Mouse (Mus musculus) embryonic facial prominence, embryonic 14.5 days (tissue): ENCODE measurements around the gene Fam192a. TPM values are rescaled to one million over a fixed set of nuclear protein-coding genes. Genes with fewer than 3 reads are reported as not detected.

ENCODE experiments used
- ATAC-seq: fragments of 200-750 bp; cut with Nextera tagmentation; 2 replicates; pipeline ENCODE4 v1.8.0; 2017; ENCODE audit warnings: low read depth, moderate number of reproducible peaks, moderate TSS enrichment
- DNase-seq: peaks from one replicate; pipeline ENCODE4 v3.0.0-alpha.2; 2015; ENCODE audit warnings: low spot score
- H3K27ac ChIP-seq: fragments of 300-500 bp; sonication (generic); replicated peaks from 2 replicates; pipeline ENCODE4 v1.5.1; 2014; ENCODE audit warnings: low read depth, mild to moderate bottlenecking, low read length, moderate library complexity
- H3K27me3 ChIP-seq: fragments of 300-500 bp; sonication (generic); replicated peaks from 2 replicates; pipeline ENCODE4 v1.6.1; 2014; ENCODE audit warnings: low read length; ENCODE audit not compliant: control insufficient read depth, insufficient read depth
- H3K36me3 ChIP-seq: fragments of 300-500 bp; sonication (generic); 2 replicates; pipeline ENCODE4 v1.6.1; 2014; ENCODE audit warnings: low read length, mixed read lengths; ENCODE audit not compliant: control insufficient read depth, insufficient read depth
- H3K4me1 ChIP-seq: fragments of 300-500 bp; sonication (generic); 2 replicates; pipeline ENCODE4 v1.6.1; 2014; ENCODE audit warnings: antibody characterized with exemption, low read length; ENCODE audit not compliant: control insufficient read depth, insufficient read depth
- H3K4me2 ChIP-seq: fragments of 300-500 bp; sonication (generic); 2 replicates; pipeline ENCODE4 v1.6.1; 2014; ENCODE audit warnings: low read depth, mild to moderate bottlenecking, low read length, moderate library complexity, mixed read lengths
- H3K4me3 ChIP-seq: fragments of 300-500 bp; sonication (generic); 2 replicates; pipeline ENCODE4 v1.5.1; 2014; ENCODE audit warnings: low read depth, mild to moderate bottlenecking, low read length
- H3K9ac ChIP-seq: fragments of 300-500 bp; sonication (generic); 2 replicates; pipeline ENCODE4 v1.6.1; 2014; ENCODE audit warnings: low read depth, mild to moderate bottlenecking, low read length, moderate library complexity, mixed read lengths
- H3K9me3 ChIP-seq: fragments of 300-500 bp; sonication (generic); 2 replicates; pipeline ENCODE4 v1.6.1; 2016; ENCODE audit warnings: low read length; ENCODE audit not compliant: control insufficient read depth
- WGBS: fragments of 180-500 bp; shearing (Covaris S2); extraction: QIAGEN DNeasy Blood & Tissue Kit; methylation state at CpG from one replicate; pipeline ENCODE4 v1.1.7; 2014; 5-methylcytosine and 5-hydroxymethylcytosine counted together
- polyA plus RNA-seq: library from polyadenylated mRNA; unstranded; fragments of >200 nt; fragmentation: Nextera tagmentation; extraction: Ambion mirVana; gene quantifications from 2 replicates; pipeline ENCODE4 v1.2.1, GENCODE M21; 2014

Fam192a gene
- polyA plus RNA-seq, 1 experiment from 2014 or later, result 48.7 TPM

DNA sequence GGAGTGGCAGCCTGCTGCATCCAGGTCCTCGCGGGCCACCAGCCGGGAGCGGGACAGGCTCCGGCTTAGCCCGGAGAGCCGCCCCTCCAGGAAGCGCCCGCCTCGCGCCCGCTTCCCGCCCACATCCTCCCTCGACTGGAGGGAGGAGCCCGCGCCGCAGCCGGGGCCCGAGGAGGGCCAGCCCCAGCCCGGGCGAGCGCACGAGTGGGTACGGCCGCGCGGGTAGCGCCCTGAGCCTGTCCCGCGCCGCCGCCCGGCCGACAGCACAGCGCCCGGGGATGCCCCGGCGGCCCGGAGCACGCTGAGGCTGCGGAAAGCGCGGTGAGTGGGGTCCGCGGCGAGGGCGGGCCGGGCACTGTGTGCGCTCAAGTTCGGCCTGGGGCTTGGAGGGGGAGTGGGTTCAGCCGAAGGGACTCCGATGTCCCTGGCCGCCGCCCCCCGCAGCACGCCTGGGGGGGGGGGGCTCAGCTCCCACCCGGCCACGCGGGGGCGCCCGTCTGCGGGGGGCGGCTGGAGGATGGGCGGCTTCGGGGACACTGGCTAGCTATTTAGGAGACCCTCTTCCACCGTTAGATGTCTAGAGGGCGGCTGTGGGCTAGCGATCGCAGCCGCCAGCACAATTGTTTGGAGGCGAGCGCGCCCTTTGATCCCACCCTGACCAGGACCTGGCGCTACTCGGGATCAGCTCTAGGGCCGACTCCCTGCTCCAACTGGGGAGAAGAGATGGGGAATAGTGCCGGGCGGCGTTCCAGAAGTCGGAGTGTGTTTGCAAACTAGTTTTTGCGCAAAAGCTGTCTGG lies 68.7 kb downstream of the Fam192a start, which contains the start of gene Cpne2:
Cpne2 (plus strand) TSS at position 118 of the 799 bp plus-strand sequence.
- Histone ChIP-seq H3K9me3 (no peaks in the 10 kb centered on the region), H3K27ac (no peak within 1 kb of the TSS; the same call in 1 of the 2 replicates), H3K36me3 (no peaks in the 10 kb centered on the region), H3K4me1 (0 out of 2 replicates have a peak, but pooled peaks cover 3% of the 10 kb centered on the region), H3K4me3 (peak within 1 kb of the TSS; percentile 70), H3K27me3 (peaks cover 36% of the 10 kb centered on the region), H3K9ac (peak within 1 kb of the TSS; percentile 73), H3K4me2 (peak within 1 kb of the TSS; percentile 97)
- peak; percentile 86 for ATAC-seq
- WGBS, result under 1% methylated on average over 29 of the region's 81 CpGs
- peak; percentile 84 for DNase-seq

GRCm38 (mm10) chr8:94532525-94532872 lies 69.3 kb downstream of the Fam192a start:
- H3K27ac ChIP-seq, result no peak overlapping the region
- WGBS, result 0% methylated on average over 19 of the region's 34 CpGs
- H3K4me3 ChIP-seq, result peak overlapping the region; percentile 70
- peak overlapping the region; percentile 97 for H3K4me2 ChIP-seq
- no peaks in the 10 kb centered on the region for H3K36me3 ChIP-seq
- no peaks in the 10 kb centered on the region for H3K9me3 ChIP-seq
- ATAC-seq, result 0 out of 2 replicates have a peak, but pooled peaks have one; percentile 9
- H3K27me3 ChIP-seq, result peaks cover 36% of the 10 kb centered on the region
- H3K4me1 ChIP-seq, result 0 out of 2 replicates have a peak, but pooled peaks cover 3% of the 10 kb centered on the region
- no peak for DNase-seq
- peak overlapping the region; percentile 73 for H3K9ac ChIP-seq

- H3K4me2 ChIP-seq, result peak overlapping the region; percentile 97
- 0 out of 2 replicates have a peak, but pooled peaks cover 3% of the 10 kb centered on the region for H3K4me1 ChIP-seq
- ATAC-seq (peak; percentile 27; the same call in 1 of the 2 replicates), DNase-seq (peak; percentile 46)
- H3K27me3 ChIP-seq, result peaks cover 36% of the 10 kb centered on the region
- H3K27ac ChIP-seq, result no peak overlapping the region; the same call in 1 of the 2 replicates
- whole genome bisulfite sequencing, result 5% methylated on average over 8 of the region's 8 CpGs
- H3K4me3 ChIP-seq, result peak overlapping the region; percentile 70
- no peaks in the 10 kb centered on the region for H3K9me3 ChIP-seq
- H3K9ac ChIP-seq, result peak overlapping the region; percentile 30; the same call in 1 of the 2 replicates
- no peaks in the 10 kb centered on the region for H3K36me3 ChIP-seq
These were observed 69.8 kb downstream of the Fam192a start for GRCm38 (mm10) chr8:94532000-94532399.

DNA sequence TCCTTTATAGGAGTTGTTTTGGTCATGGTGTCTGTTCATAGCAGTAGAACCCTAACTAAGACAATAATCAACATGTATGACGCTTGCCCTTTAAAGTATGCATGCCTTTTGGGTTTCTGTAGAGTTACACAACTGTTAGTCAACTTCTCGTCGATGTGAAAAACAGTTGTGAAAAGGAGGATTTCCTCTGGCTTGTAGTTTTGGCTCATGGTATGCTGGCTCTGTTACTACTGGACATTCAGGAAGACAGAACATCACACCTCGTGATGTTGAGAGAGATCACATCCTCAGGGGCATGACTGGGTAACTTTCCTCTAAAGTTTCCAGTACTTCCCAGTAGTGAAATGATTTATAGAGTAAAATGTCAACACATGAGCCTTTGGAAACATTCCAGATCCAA lies 71.2 kb downstream of the Fam192a start:
- Histone ChIP-seq H3K27ac (no peak overlapping the region), H3K9ac (no peak overlapping the region), H3K36me3 (no peaks in the 10 kb centered on the region), H3K4me3 (no peak overlapping the region), H3K9me3 (no peaks in the 10 kb centered on the region), H3K4me2 (no peak overlapping the region), H3K27me3 (peaks cover 36% of the 10 kb centered on the region), H3K4me1 (0 out of 2 replicates have a peak, but pooled peaks cover 3% of the 10 kb centered on the region)
- DNase-seq, result no peak
- 88% methylated on average over 4 of the region's 4 CpGs for WGBS
- ATAC-seq, result no peak

GRCm38 (mm10) chr8:94529875-94530274 lies 71.9 kb downstream of the Fam192a start:
- no peaks in the 10 kb centered on the region for H3K9me3 ChIP-seq
- no peak overlapping the region for H3K9ac ChIP-seq
- H3K4me1 ChIP-seq, result 0 out of 2 replicates have a peak, but pooled peaks cover under 1% of the 10 kb centered on the region
- no peak overlapping the region for H3K4me3 ChIP-seq
- ATAC-seq (no peak), DNase-seq (no peak)
- 66% methylated on average over 4 of the region's 4 CpGs for WGBS
- H3K27ac ChIP-seq, result no peak overlapping the region
- H3K4me2 ChIP-seq, result no peak overlapping the region
- H3K36me3 ChIP-seq, result no peaks in the 10 kb centered on the region
- H3K27me3 ChIP-seq, result peaks cover 30% of the 10 kb centered on the region

GRCm38 (mm10) chr8:94528245-94528644 lies 73.6 kb downstream of the Fam192a start:
- Histone ChIP-seq H3K27me3 (peaks cover 16% of the 10 kb centered on the region), H3K27ac (no peak overlapping the region), H3K9ac (no peak overlapping the region), H3K36me3 (no peaks in the 10 kb centered on the region), H3K9me3 (no peaks in the 10 kb centered on the region), H3K4me3 (no peak overlapping the region), H3K4me1 (no peaks in the 10 kb centered on the region), H3K4me2 (no peak overlapping the region)
- 48% methylated on average over 4 of the region's 4 CpGs for WGBS
- DNase-seq, result peak; percentile 49
- ATAC-seq, result no peak

DNA sequence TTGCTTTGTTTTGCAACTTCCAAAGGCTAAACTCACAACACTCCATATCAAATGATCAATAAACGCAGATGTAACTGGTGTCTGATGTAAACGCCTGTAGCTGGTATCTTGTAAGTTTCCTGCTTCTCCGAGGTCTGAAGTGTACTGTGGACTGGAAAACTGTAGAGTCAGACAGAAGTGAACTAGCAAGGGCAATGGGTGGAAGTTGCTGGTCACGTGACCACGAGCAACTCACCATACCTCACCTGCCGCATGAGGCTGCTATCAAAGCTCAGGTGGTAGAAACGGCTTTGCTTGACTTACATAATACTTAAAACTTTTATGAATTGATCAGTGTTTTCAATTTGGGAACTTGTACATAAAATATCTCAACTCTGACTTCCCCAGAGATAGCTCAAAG lies 74.6 kb downstream of the Fam192a start:
- Histone ChIP-seq H3K4me2 (no peak overlapping the region), H3K4me3 (no peak overlapping the region), H3K27me3 (peaks cover 12% of the 10 kb centered on the region; the same call in 1 of the 2 replicates), H3K27ac (no peak overlapping the region), H3K9me3 (no peaks in the 10 kb centered on the region), H3K4me1 (no peaks in the 10 kb centered on the region), H3K9ac (no peak overlapping the region), H3K36me3 (no peaks in the 10 kb centered on the region)
- ATAC-seq (no peak), DNase-seq (no peak)
- WGBS, result 83% methylated on average over 7 of the region's 7 CpGs

GRCm38 (mm10) chr8:94524554-94524953 lies 77.2 kb downstream of the Fam192a start:
- 79% methylated on average over 9 of the region's 9 CpGs for WGBS
- no peak overlapping the region for H3K4me3 ChIP-seq
- H3K4me2 ChIP-seq, result no peak overlapping the region
- no peak for ATAC-seq
- H3K36me3 ChIP-seq, result no peaks in the 10 kb centered on the region
- no peaks in the 10 kb centered on the region for H3K27me3 ChIP-seq
- no peak overlapping the region for H3K9ac ChIP-seq
- H3K4me1 ChIP-seq, result no peaks in the 10 kb centered on the region
- no peak overlapping the region for H3K27ac ChIP-seq
- DNase-seq, result no peak
- no peaks in the 10 kb centered on the region for H3K9me3 ChIP-seq
